Mouse (Mus musculus) lung, postnatal 0 days (tissue): ENCODE results near the gene Angpt4. TPM values are rescaled to one million over a fixed set of nuclear protein-coding genes. Genes with fewer than 3 reads are reported as not detected.
A peak's percentile ranks its signal among the peaks of the same experiment; 100 is the strongest.

Experiments
- ATAC-seq: fragments of 200-750 bp; cut with Nextera tagmentation; 2 replicates; pipeline ENCODE4 v1.8.0; 2017; ENCODE audit warnings: moderate library complexity
- DNase-seq: peaks from one replicate; pipeline ENCODE4 v3.0.0-alpha.2; 2016; ENCODE audit warnings: low spot score
- H3K27ac ChIP-seq: fragments of 300-500 bp; sonication (generic); 2 replicates; pipeline ENCODE4 v1.5.1; 2014; ENCODE audit warnings: antibody characterized with exemption, mild to moderate bottlenecking, low read length, mixed read lengths
- H3K27me3 ChIP-seq: fragments of 300-500 bp; sonication (generic); replicated peaks from 2 replicates; pipeline ENCODE4 v1.6.1; 2014; ENCODE audit warnings: low read length, mixed read lengths; ENCODE audit not compliant: insufficient read depth
- H3K36me3 ChIP-seq: fragments of 300-500 bp; sonication (generic); 2 replicates; pipeline ENCODE4 v1.6.1; 2014; ENCODE audit warnings: low read length, mixed read lengths; ENCODE audit not compliant: insufficient read depth
- H3K4me1 ChIP-seq: fragments of 300-500 bp; sonication (generic); 2 replicates; pipeline ENCODE4 v1.6.1; 2014; ENCODE audit warnings: antibody characterized with exemption, low read depth, low read length, mixed read lengths; ENCODE audit not compliant: insufficient read depth
- H3K4me2 ChIP-seq: fragments of 300-500 bp; sonication (generic); replicated peaks from 2 replicates; pipeline ENCODE4 v1.6.1; 2014; ENCODE audit warnings: low read depth, mild to moderate bottlenecking, low read length, moderate library complexity, mixed read lengths
- H3K4me3 ChIP-seq: fragments of 300-500 bp; sonication (generic); 2 replicates; pipeline ENCODE4 v1.5.1; 2014; ENCODE audit warnings: low read depth, low read length
- H3K9ac ChIP-seq: fragments of 300-500 bp; sonication (generic); replicated peaks from 2 replicates; pipeline ENCODE4 v1.6.1; 2014; ENCODE audit warnings: low read depth, mild to moderate bottlenecking
- H3K9me3 ChIP-seq: fragments of 300-500 bp; sonication (generic); 2 replicates; pipeline ENCODE4 v1.6.1; 2016; ENCODE audit warnings: low read length, mixed read lengths
- CTCF ChIP-seq: IDR thresholded peaks from 2 replicates; pipeline ENCODE4 v1.5.1; 2016; ENCODE audit warnings: antibody characterized with exemption, mild to moderate bottlenecking
- EP300 ChIP-seq: IDR thresholded peaks from 2 replicates; pipeline ENCODE4 v1.6.1; 2016; ENCODE audit warnings: antibody characterized with exemption, mild to moderate bottlenecking, control low read depth
- WGBS: fragments of 180-500 bp; shearing (Covaris S2); extraction: QIAGEN DNeasy Blood & Tissue Kit; methylation state at CpG from one replicate; pipeline ENCODE4 v1.1.7; 2014; 5-methylcytosine and 5-hydroxymethylcytosine counted together
- polyA plus RNA-seq: library from polyadenylated mRNA; unstranded; fragments of >200 nt; fragmentation: Nextera tagmentation; extraction: Ambion mirVana; gene quantifications from 2 replicates; pipeline ENCODE4 v1.2.1, GENCODE M21; 2015

Angpt4 gene
- polyA plus RNA-seq, 1 experiment from 2014 or later, result 0.13 TPM

DNA sequence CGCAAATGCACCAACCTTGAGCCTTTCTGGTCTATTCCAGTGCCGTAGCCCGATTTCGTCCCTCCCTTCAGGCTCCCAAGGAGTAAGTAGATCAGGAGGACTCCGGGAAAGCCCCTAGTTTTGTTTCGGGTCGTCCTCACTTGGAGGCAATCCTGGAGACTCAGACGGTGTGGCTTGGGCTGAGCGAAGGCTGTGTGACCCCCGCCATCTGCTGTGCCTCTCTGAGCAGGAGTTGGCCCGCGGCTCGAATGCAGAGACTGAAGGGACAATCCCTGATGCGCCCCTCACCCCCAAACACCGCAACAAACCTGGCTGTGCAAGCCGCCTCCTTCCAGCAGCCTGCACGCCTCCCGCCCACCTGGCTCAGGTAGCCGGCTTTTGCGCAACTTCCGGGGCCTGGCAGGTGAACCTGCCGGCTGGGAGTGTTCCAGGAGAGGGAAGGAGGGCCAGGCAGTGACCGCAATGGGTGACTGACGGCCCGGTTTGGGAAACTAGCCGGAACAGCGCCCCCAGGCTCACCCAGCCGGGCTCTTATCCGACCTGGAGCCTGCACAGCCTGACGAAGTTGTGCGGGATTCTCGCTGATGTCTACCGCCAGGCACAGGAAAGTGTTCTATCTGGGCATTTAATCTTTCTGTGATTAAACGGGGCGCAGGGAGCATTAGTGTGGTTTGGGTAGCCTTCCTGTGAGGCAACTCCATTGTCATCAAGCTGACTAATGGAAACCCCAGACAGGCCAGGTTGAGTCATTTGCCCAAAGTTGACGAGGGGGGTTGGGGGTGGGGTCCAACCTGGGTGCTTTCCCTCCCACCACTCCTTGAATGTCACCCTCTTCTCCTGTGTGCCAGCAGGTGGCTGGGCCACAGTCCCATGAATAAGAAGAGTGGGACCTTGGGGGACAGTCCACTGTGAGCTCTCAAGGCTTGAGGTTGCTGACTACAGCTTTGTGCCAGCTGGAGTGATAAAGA is 62.9 kb downstream of the Angpt4 start:
- no peaks in the 10 kb centered on the region for H3K9me3 ChIP-seq
- H3K4me2 ChIP-seq, result peak overlapping the region; percentile 67
- peak overlapping the region; percentile 34 for H3K4me3 ChIP-seq
- H3K4me1 ChIP-seq, result peaks cover 41% of the 10 kb centered on the region
- H3K27me3 ChIP-seq, result no peaks in the 10 kb centered on the region
- peak overlapping the region; percentile 79 for H3K27ac ChIP-seq
- DNase-seq (peak; percentile 90), ATAC-seq (peak; percentile 63)
- TF ChIP-seq EP300 (no peak; the same call in 1 of the 2 replicates), CTCF (peak; percentile 52)
- WGBS, result 21% methylated on average over 36 of the region's 36 CpGs
- 0 out of 2 replicates have a peak, but pooled peaks cover 3% of the 10 kb centered on the region for H3K36me3 ChIP-seq
- peak overlapping the region; percentile 13 for H3K9ac ChIP-seq

DNA sequence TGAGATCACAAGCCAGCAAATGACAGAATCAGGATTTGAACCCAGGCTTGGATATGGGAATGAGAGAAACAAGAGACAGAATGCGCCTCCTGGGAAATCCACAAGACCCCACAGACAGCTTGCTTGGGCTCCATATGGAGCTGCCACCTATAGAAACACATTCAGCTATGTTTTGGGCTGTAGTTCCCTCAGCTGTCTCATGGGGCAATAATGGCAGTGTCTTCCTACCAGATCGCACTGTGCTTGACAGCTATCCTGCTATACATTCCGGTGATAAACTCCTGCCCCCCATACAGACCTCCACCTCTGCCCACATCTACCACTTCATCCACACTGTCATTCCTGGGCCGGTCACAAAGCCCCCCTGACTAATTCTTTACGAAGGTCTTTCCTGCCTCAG is 64.3 kb downstream of the Angpt4 start:
- H3K9ac ChIP-seq, result no peak overlapping the region
- ATAC-seq (no peak), DNase-seq (no peak)
- WGBS, result 92% methylated on average over 5 of the region's 5 CpGs
- no peak overlapping the region for H3K4me2 ChIP-seq
- peaks cover 44% of the 10 kb centered on the region for H3K4me1 ChIP-seq
- H3K27ac ChIP-seq, result no peak overlapping the region
- no peaks in the 10 kb centered on the region for H3K36me3 ChIP-seq
- no peaks in the 10 kb centered on the region for H3K27me3 ChIP-seq
- no peak overlapping the region for H3K4me3 ChIP-seq
- no peaks in the 10 kb centered on the region for H3K9me3 ChIP-seq
- TF ChIP-seq EP300 (no peak), CTCF (peak; percentile 45)

DNA sequence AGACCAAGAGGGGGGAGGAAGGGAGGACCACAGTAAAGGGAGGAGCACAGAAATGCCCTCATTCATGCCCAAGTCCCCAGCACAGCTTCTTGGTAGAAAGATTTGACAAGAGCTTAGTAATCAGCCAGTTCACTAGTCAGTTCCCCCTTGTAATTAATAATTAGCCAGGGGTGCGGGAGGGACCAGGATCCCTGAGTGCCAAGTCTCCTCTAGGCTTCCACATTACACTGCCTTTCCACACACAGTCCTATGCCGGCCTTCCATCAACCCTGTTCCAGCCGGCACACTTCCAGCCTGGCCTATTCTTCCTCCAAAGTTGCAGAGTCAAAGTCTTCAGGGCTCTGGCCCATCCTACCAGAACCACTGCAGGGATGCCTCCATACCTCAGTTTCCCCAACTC is 65.1 kb downstream of the Angpt4 start:
- H3K27ac ChIP-seq, result no peak overlapping the region; the same call in 1 of the 2 replicates
- WGBS, result 61% methylated on average over 3 of the region's 3 CpGs
- no peak for ATAC-seq
- no peak overlapping the region for H3K4me2 ChIP-seq
- TF ChIP-seq CTCF (no peak), EP300 (no peak)
- H3K4me1 ChIP-seq, result peaks cover 41% of the 10 kb centered on the region
- peak; percentile 48 for DNase-seq
- no peaks in the 10 kb centered on the region for H3K36me3 ChIP-seq
- no peak overlapping the region for H3K9ac ChIP-seq
- no peak overlapping the region for H3K4me3 ChIP-seq
- no peaks in the 10 kb centered on the region for H3K9me3 ChIP-seq
- H3K27me3 ChIP-seq, result no peaks in the 10 kb centered on the region

DNA sequence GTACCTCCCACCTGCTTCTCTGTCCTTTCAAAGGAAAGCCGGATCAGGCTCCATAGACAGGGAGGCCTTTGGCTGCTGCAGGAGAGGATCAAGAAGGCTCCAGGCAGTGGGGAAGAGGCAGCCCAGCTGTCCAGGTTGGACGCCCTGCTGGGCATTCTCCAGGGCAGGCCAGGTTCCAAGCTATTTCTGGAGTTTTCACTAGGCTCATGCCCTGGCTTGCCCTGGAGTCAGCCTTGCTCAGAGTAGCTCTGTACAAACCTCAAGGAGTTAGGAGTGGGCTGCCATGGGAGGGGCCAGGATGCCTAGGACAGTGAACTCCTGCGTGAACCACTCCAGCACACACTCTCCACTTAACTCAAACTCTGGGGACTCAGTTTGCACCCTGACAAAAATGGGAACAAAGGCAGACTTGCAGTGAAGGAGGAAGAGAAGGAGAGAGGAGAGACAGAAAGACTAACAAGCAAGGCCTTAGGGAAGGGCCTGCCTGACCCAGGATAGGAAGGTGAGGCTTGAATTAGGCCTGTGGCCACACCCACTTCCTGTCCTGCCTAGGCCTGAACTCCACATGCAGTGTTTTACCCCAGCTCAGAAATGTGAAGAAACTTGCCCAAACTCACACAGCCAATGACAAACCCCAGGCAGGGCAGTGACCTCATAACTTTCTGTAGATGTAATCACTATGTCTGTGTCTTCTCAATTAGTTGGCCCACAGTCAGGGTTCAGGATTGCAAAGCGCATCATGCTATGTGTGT is 66.9 kb downstream of the Angpt4 start:
- H3K9me3 ChIP-seq, result no peaks in the 10 kb centered on the region
- H3K36me3 ChIP-seq, result no peaks in the 10 kb centered on the region
- H3K4me3 ChIP-seq, result no peak overlapping the region
- 65% methylated on average over 4 of the region's 4 CpGs for WGBS
- H3K9ac ChIP-seq, result no peak overlapping the region
- TF ChIP-seq CTCF (no peak), EP300 (no peak)
- H3K27me3 ChIP-seq, result no peaks in the 10 kb centered on the region
- peaks cover 35% of the 10 kb centered on the region; the same call in 1 of the 2 replicates for H3K4me1 ChIP-seq
- DNase-seq (no peak), ATAC-seq (no peak)
- H3K4me2 ChIP-seq, result peak overlapping the region; percentile 14; the same call in 1 of the 2 replicates
- peak overlapping the region; percentile 21; the same call in 1 of the 2 replicates for H3K27ac ChIP-seq

DNA sequence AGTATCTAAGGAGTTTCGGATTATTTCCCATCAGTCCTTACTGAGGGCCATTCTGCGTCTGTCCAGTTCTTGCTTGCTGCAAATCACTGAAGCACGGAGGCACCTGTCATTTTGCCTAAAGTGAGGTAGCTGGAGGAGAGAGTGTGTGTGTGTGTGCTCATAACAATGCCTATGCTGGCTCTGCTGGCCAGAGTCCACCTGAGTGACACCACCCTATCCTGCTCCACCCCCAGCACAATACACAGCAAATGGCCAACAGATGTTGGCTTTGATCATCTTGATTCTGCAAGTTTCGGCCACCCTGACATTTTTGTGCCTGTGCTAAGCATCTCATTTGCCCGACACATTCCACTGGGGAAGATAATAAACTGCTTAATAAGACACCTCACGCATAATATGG is 67.5 kb downstream of the Angpt4 start:
- H3K4me2 ChIP-seq, result peak overlapping the region; percentile 14; the same call in 1 of the 2 replicates
- no peak for ATAC-seq
- 73% methylated on average over 6 of the region's 6 CpGs for WGBS

More for the DNA sequence above, 67.5 kb downstream of the Angpt4 start:
- TF ChIP-seq CTCF (no peak), EP300 (no peak)
- no peaks in the 10 kb centered on the region for H3K9me3 ChIP-seq
- H3K36me3 ChIP-seq, result no peaks in the 10 kb centered on the region
- no peak overlapping the region for H3K9ac ChIP-seq
- no peak overlapping the region for H3K27ac ChIP-seq
- H3K27me3 ChIP-seq, result no peaks in the 10 kb centered on the region
- no peak overlapping the region for H3K4me3 ChIP-seq
- peaks cover 31% of the 10 kb centered on the region; the same call in 1 of the 2 replicates for H3K4me1 ChIP-seq
- DNase-seq, result no peak
